Mouse (Mus musculus) lung, postnatal 36 days (tissue): ENCODE results near the gene Cutc.

ENCODE experiments used
- DNase-seq: peaks from one replicate; pipeline ENCODE4 v3.0.0; 2022; ENCODE audit warnings: mixed read lengths

Cutc gene

GRCm38 (mm10) chr19:43754237-43754636 is 1.4 kb downstream of the Cutc start:
- no peak for DNase-seq

DNA sequence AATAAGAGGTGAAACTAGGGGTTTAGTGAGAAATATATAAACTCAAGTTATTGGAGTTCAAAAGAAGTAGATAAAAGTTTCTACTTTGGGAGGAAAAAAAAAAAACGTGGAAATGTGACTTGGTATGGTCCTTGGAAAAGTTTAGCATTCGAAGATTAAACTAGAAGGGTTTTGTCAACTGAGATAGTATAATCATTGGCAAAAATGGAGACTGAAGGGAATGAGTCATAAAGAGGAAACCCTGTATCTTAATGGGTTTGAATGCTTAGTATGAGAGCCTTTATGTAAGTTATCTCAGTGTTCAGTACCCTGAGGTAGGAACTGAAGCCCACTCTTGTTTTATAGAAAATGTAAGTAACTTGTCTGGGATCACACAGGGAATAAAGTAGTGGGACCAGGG is 2.1 kb downstream of the Cutc start:
- DNase-seq, result no peak

- peak; percentile 89 for DNase-seq
Observed at GRCm38 (mm10) chr19:43760504-43760903, 7.7 kb downstream of the Cutc start.

DNA sequence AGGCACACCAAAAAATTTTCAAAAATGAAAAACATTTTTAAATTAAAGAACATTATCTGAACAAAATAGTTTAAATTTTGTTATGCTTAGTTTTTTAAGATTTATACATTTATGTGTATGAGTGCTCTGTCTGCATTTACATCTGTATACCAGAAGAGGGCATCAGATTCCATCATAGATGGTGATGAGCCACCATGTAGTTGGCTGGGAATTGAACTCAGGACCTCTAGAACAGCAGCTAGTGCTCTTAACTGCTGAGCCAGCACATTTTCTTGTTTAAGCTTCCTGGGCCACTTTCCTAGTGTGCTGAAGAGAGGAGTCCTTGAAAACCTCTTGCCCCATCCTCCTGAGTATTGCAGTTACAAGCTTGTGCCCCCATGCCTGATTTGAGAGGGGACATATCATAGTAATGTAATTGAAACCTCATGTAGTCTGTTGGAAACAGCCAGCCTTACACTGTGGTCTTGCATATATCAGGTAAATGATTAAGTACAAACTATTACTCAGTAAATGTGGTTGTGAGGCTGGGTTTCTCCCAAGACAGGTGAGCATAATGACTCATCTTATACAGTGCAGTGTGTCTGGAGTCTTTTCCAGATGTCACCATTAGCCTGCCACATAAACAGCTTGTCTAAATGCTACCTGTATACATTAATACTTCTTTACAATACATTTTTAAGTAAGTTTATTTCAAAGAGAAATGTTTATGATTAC is 8.9 kb downstream of the Cutc start:
- no peak for DNase-seq

DNA sequence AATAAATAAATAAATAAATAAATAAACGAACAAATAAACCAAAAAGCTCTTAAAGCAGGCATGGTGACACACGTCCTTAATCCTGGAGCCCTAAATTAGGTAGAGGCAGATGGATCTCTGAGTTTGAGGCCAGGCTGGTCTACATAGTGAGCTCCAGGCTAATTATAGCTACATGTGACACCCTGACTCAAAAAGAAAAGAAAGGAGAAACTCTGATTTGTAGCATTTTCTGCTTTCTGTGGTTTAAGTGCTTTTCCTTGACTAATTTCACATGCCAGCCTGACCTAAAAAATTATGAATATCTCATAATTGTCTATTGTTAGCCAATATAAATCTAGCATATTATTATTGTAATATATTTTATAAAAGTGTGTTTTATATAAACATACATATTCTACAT is 9.6 kb downstream of the Cutc start:
- DNase-seq, result no peak

DNA sequence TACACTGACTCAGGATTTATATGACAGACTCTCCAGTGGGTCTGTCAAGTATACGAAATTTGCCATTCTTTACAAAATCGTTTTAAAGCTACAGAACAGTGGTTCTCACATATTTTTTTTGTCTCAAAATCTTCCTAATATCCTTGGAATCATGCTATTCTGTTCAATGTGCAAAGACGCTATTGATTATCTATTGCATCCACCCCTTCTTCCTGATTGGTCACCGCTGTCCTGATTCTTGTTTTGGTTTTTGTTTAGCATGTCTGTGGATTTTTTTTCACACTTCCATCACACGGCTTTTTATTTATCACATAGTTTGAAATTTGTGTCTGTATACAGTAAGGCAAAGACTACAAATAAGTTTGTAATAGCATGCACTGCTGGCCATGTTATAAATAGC is 13.7 kb downstream of the Cutc start:
- DNase-seq, result no peak

DNA sequence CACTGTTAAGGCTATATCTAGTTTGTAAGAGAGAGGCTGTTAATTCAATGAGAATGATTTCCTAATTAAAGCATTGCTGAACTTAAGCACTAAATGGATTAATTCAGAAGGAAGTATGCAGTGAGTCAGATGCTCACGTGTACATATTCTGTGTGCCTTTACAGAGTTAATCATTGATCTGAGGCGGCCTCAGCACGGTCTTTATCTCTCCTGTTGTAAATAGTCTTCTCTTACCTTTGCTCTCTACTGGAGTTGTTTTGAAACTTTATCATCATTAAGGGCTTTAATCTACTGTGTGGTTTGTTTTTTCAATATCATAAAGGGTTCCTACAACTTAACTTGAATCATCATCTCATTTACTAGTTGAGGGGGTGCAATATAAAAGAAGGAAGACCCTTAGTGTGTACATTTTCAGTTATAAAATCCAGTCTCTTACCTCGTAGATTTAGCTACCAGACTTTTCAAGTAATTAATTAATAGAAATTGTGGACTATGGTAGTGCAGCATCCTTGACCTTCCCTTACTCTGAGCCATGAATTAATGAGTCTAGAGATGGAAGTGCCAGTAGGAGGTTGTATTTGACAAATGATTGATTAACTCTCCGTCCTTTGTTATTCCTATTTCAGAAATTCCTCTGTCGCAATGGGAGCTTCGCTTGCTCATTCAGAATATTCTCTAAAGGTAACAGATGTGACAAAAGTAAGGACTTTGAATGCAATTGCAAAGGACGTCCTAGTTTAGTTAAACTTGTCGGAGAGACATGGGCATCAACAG is 14.9 kb downstream of the Cutc start:
- no peak for DNase-seq

GRCm38 (mm10) chr19:43769366-43769960 is 16.7 kb downstream of the Cutc start:
- DNase-seq, result no peak

GRCm38 (mm10) chr19:43770584-43770983 is 17.8 kb downstream of the Cutc start:
- DNase-seq, result no peak

DNA sequence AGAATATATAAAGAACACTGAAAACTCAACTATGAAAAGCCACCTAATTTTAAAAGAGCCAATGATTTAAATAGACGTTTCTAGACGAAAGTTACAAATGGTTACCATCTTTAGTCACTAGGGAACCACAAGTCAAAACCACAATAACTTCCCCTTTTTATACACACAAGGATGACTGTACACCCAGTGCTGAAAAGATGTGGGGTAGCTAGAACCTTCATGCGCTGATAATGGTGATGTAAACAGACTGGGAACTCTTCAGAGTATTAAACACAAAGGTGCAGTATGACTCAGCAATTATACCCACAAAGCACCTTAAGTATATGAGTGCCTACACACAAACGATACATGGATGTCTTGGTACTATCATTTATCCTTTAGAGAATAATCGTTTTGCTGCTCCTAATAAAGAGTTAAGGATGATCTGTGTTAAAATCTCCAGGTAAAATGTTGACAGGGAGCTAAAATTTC is 18.7 kb downstream of the Cutc start:
- peak; percentile 13 for DNase-seq

GRCm38 (mm10) chr19:43772311-43772710 is 19.5 kb downstream of the Cutc start:
- DNase-seq, result no peak

- DNase-seq, result no peak
Observed at GRCm38 (mm10) chr19:43775433-43775832, 22.6 kb downstream of the Cutc start.

DNA sequence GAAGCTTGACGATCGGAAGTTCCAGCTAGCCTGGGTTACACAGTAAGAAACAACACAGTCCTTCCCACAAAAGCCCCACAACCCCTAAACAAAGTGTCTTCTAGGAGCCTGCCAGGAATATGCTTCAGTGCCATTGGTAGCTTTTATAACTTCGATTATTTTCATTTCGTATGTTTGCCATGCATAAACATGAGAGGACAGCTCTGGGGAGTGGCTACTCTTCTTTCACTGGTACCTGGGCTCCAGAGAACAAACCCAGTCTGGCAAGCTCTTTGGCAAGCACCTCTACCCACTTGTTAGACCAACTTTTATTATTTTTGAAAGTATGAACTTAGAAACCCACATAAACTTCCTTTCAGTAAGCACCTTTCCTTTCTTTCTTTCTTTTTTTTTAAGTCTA is 23.8 kb downstream of the Cutc start:
- DNase-seq, result no peak

GRCm38 (mm10) chr19:43777308-43777707 is 24.5 kb downstream of the Cutc start:
- DNase-seq, result no peak

DNA sequence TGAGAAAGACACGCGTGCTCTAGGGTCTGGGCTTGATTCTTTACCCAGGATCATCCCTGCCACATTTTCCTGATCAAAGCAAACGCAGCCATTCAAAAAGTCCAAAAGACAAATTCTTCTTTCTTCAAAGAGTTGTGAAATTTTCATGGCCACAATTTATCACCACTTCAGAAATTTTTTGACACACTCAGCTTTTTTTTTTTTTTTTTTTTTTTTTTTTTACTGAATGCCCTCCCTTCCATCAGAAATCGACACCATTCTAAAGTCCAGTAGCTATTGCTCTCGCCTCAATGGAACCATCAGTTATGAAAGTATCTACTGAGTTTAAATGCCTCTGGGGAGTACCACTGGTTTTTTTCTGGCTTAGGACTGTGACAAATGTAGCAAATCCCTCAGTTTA is 27.6 kb downstream of the Cutc start:
- DNase-seq, result no peak

GRCm38 (mm10) chr19:43781980-43782379 is 29.2 kb downstream of the Cutc start, which contains the start of gene Abcc2:
Abcc2 (plus strand) TSS chr19:43782192.
- DNase-seq, result no peak

DNA sequence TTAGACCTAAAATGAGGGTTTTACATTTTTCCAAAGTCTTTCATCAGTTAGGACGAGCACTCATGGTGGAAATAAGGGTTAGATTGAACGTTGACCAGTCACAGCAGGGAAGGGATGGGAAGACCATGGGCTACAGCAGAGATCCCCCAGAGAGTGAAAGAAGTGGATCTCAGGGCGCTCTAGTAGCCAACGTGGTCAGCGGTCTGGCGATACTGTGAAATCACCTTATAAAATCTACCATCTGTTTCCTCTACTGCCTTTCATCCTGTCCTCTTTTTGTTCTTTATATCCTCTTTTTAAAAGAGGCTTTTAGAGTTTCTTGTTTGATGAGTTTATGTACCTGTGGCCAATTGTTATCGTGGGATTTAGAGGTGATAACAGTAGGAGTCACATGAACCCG is 32.0 kb downstream of the Cutc start:
- no peak for DNase-seq

DNA sequence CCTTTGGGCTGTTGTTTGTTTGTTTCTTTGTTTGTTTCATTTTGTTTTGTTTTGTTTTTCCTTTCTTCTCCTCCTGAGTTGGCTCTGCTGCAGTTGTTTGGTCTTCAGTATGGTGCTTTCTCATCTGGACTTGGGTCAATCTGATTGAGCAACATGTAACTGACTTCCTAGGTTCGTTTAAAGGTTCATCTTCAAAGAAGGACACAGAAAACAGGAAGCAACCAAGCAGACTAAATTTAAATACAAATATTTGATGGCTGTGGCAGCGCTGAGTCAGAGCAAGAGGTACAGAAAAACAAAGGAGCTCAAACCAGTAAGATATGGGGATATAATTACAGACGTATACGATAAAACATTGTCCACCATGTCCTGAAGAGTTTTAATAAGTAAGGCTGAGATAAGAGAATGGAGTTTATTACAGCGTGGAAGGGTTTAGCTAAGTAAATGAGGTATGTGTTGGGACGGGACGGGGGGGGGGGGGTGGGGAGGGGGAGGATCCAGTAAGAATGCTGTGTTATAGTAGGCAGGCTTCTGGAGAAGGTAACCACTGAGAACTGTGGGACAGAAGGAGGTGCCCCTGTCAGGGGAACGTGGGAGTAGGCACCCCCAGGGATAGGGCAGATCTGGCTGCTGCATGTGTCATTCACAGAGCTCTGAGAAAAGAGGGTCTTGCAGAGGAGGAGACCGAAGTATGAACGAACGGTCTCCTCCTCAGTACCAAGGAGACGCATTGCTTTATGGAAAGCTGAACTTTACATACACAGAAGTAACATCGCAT is 33.6 kb downstream of the Cutc start:
- DNase-seq, result peak; percentile 3

DNA sequence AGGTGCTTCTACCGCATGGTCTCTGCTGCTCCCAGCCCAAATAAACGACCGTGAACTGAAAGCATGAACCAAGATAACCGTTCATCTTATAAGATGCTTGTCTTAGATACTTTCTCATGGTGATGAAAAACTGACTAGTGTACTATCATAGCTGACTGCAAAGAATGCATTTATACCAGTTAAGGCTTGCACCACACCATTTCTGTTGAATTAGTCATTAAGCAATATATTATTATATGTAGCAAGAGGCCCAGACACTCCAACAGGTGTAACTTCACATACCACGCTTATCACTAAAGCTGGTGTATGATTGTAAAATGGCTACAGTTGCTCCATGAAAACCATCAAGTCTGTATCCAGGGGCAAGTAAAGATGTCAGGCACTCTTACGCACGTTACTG is 37.0 kb downstream of the Cutc start:
- DNase-seq, result no peak

GRCm38 (mm10) chr19:43792537-43792936 is 39.7 kb downstream of the Cutc start:
- DNase-seq, result no peak

DNA sequence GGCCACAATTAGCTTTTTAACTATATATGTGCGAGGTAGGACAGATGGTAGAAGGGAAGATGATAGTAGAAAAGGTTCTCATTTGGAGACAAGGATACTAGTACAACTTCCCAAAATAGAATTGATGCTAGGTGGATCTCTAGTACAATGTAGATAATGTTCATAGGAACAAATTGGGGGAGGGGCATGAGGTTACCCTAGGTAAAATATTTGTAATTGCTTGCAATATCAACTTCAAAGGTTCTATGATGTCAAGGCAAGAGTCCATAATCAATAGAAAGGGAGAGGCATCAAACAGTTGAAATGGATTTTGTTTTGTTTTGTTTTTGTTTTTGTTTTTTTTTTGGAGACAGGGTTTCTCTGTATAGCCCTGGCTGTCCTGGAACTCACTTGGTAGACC is 41.2 kb downstream of the Cutc start:
- no peak for DNase-seq

- no peak for DNase-seq
Observed at GRCm38 (mm10) chr19:43795511-43795910, 42.7 kb downstream of the Cutc start.

GRCm38 (mm10) chr19:43797216-43797615 is 44.4 kb downstream of the Cutc start:
- no peak for DNase-seq
